Mouse (Mus musculus) cerebellum, adult 2 months (tissue): Measurements from ENCODE around the gene Letmd1. TPM values are rescaled to one million over a fixed set of nuclear protein-coding genes. Genes with fewer than 3 reads are reported as not detected.

Source experiments
- DNase-seq, 2 experiments: peaks; one replicate each; pipeline ENCODE4 v3.0.0; 2021
- H3K27ac ChIP-seq: fragments of 200-500 bp; 2 replicates; pipeline ENCODE4 v1.5.1; 2012; ENCODE audit warnings: low read length, control low read depth, inconsistent platforms; ENCODE audit not compliant: insufficient read depth
- H3K27me3 ChIP-seq: fragments of 200-500 bp; 2 replicates; pipeline ENCODE4 v1.6.1; 2012; ENCODE audit warnings: inconsistent platforms, mild to moderate bottlenecking, low read length, moderate library complexity; ENCODE audit not compliant: control insufficient read depth, insufficient read depth
- H3K4me1 ChIP-seq: fragments of 200-500 bp; 2 replicates; pipeline ENCODE4 v1.6.1; 2011; ENCODE audit warnings: low read length; ENCODE audit not compliant: control insufficient read depth, insufficient read depth
- H3K4me3 ChIP-seq: fragments of 200-500 bp; replicated peaks from 2 replicates; pipeline ENCODE3; 2011; ENCODE audit warnings: mild to moderate bottlenecking, low read depth, low read length, control low read depth; ENCODE audit not compliant: insufficient read depth
- CTCF ChIP-seq: fragments of 200-500 bp; IDR thresholded peaks from 2 replicates; pipeline ENCODE4 v1.5.1; 2011; ENCODE audit warnings: low read depth, mild to moderate bottlenecking, control low read depth, low read length, moderate library complexity, borderline replicate concordance; ENCODE audit not compliant: insufficient read depth
- POLR2A ChIP-seq: fragments of 200-500 bp; IDR thresholded peaks from 2 replicates; pipeline ENCODE4 v1.6.1; 2011; ENCODE audit warnings: low read length, control low read depth, borderline replicate concordance; ENCODE audit not compliant: insufficient read depth
- WGBS: fragments of 180-500 bp; shearing (Covaris S2); methylation state at CpG from one replicate; pipeline ENCODE4 v1.1.7; 2018; 5-methylcytosine and 5-hydroxymethylcytosine counted together
- polyA plus RNA-seq: library from polyadenylated mRNA; depleted of rRNA; stranded (reverse); fragments of >200 nt; gene quantifications from 2 replicates; pipeline ENCODE4 v1.2.3, GENCODE M21; 2012; rRNA removed

Letmd1 gene
- polyA plus RNA-seq, 1 experiment, result 67.0 TPM

GRCm38 (mm10) chr15:100515121-100515520 is 46.3 kb downstream of the Letmd1 start:
- Histone ChIP-seq H3K27ac (no peak overlapping the region), H3K4me3 (no peak overlapping the region), H3K4me1 (no peaks in the 10 kb centered on the region), H3K27me3 (no peaks in the 10 kb centered on the region; the same call in 1 of the 2 replicates)
- TF ChIP-seq CTCF, result no peak
- TF ChIP-seq POLR2A, result no peak
- WGBS, result 91% methylated on average over 2 of the region's 2 CpGs
- DNase-seq, result no peak

GRCm38 (mm10) chr15:100520306-100520705 is 51.5 kb downstream of the Letmd1 start:
- Histone ChIP-seq H3K4me3 (no peak overlapping the region), H3K27me3 (no peaks in the 10 kb centered on the region; the same call in 1 of the 2 replicates), H3K4me1 (no peaks in the 10 kb centered on the region), H3K27ac (no peak overlapping the region)
- DNase-seq, result no peak
- WGBS, result 95% methylated on average over 14 of the region's 14 CpGs
- no peak for TF ChIP-seq CTCF
- TF ChIP-seq POLR2A, result no peak

- no peak overlapping the region for H3K4me3 ChIP-seq
- H3K4me1 ChIP-seq, result no peaks in the 10 kb centered on the region
- 95% methylated on average over 14 of the region's 14 CpGs for WGBS
- no peak for TF ChIP-seq POLR2A
- TF ChIP-seq CTCF, result no peak
- no peak for DNase-seq
- H3K27me3 ChIP-seq, result no peaks in the 10 kb centered on the region
- H3K27ac ChIP-seq, result no peak overlapping the region
Observed at GRCm38 (mm10) chr15:100525405-100525804, 56.6 kb downstream of the Letmd1 start.

GRCm38 (mm10) chr15:100527900-100528299 is 59.1 kb downstream of the Letmd1 start:
- H3K27ac ChIP-seq, result no peak overlapping the region
- WGBS, result 79% methylated on average over 5 of the region's 5 CpGs
- H3K4me1 ChIP-seq, result no peaks in the 10 kb centered on the region
- no peak overlapping the region for H3K4me3 ChIP-seq
- TF ChIP-seq POLR2A (no peak), CTCF (no peak)
- DNase-seq, result no peak
- no peaks in the 10 kb centered on the region for H3K27me3 ChIP-seq

Other genes with a start within 250 kb of the Letmd1 start
- 16.8 and 18.4 TPM in 2 replicates for gene Atf1, start 241.2 kb upstream of the Letmd1 start, polyA plus RNA-seq
- not detected in 2 replicates for gene Tmprss12, start 188.2 kb upstream of the Letmd1 start, polyA plus RNA-seq
- 50.3 and 50.5 TPM in 2 replicates for gene Mettl7a1, start 164.9 kb upstream of the Letmd1 start, polyA plus RNA-seq
- gene Mettl7a3, start 134.1 kb upstream of the Letmd1 start, polyA plus RNA-seq, result 0.13 and 0.15 TPM in 2 replicates
- not detected in 2 replicates for gene Methig1, start 115.9 kb upstream of the Letmd1 start, polyA plus RNA-seq
- not detected in 2 replicates for gene Mettl7a2, start 115.8 kb upstream of the Letmd1 start, polyA plus RNA-seq
- gene Higd1c, start 104.5 kb upstream of the Letmd1 start, polyA plus RNA-seq, result not detected in 2 replicates
- gene Gm5475, start 46.9 kb upstream of the Letmd1 start, polyA plus RNA-seq, result not detected in 2 replicates
- 45.4 and 50.6 TPM in 2 replicates for gene Slc11a2, start 44.0 kb upstream of the Letmd1 start, polyA plus RNA-seq
- gene Csrnp2, start 26.5 kb downstream of the Letmd1 start, polyA plus RNA-seq, result 18.0 and 18.3 TPM in 2 replicates
- 25.4 and 27.6 TPM in 2 replicates for gene Tfcp2, start 83.0 kb downstream of the Letmd1 start, polyA plus RNA-seq
- 63.9 and 64.5 TPM in 2 replicates for gene Pou6f1, start 131.0 kb downstream of the Letmd1 start, polyA plus RNA-seq
- gene Dazap2, start 146.3 kb downstream of the Letmd1 start, polyA plus RNA-seq, result 214 and 220 TPM in 2 replicates
- 3.3 and 3.7 TPM in 2 replicates for gene Smagp, start 167.9 kb downstream of the Letmd1 start, polyA plus RNA-seq
- 3.0 and 4.1 TPM in 2 replicates for gene Bin2, start 200.5 kb downstream of the Letmd1 start, polyA plus RNA-seq
- 6.5 and 8.3 TPM in 2 replicates for gene Cela1, start 218.9 kb downstream of the Letmd1 start, polyA plus RNA-seq